Mouse (Mus musculus): ENCODE data around the gene 4921501E09Rik. TPM values are rescaled to one million over a fixed set of nuclear protein-coding genes. Genes with fewer than 3 reads are reported as not detected.
A peak's percentile ranks its signal among the peaks of the same experiment; 100 is the strongest.

4921501E09Rik gene
- polyA plus RNA-seq (2015; fragmentation: Nextera tagmentation; extraction: Ambion mirVana), result not detected in 2 replicates

DNA sequence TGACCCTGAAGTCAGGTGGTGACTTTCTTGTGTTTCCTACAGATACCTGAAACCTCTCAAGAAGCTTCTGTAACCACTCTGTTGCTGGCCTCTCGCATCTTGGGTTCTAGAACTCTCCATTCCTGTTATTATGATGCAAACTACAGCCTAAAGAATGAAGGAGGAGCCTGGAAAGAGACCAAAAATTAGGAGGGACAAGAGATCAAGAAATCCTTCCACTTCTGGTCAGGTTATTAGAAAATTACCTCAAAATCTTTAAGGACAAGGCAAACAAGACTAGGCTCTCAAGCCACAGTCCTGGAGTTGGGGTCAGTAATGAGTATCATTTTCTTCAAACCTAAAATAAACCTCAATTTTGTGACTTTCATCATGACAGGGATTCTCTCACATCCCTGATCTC lies at the start of gene 4921501E09Rik:
4921501E09Rik (minus strand) TSS at position 101 of the 400 bp plus-strand sequence.
- Histone ChIP-seq H3K27ac (no peak within 1 kb of the TSS), H3K36me3 (ENCODE audit: insufficient read depth, low read length) (no peaks in the 10 kb centered on the region), H3K27me3 (ENCODE audit: insufficient read depth, low read length) (no peaks in the 10 kb centered on the region), H3K4me3 (replicated peaks; ENCODE audit: low read depth, low read length) (no peak within 1 kb of the TSS), H3K9me3 (replicated peaks; ENCODE audit: low read length) (no peaks in the 10 kb centered on the region), H3K4me1 (replicated peaks; ENCODE audit: insufficient read depth, low read length) (no peaks in the 10 kb centered on the region), H3K4me2 (ENCODE audit: low read length) (no peak within 1 kb of the TSS), H3K9ac (ENCODE audit: low read depth, low read length) (no peak within 1 kb of the TSS)
- WGBS, result 51% methylated on average over 1 of the region's 1 CpGs
- no peak for DNase-seq (ENCODE audit: low spot score)
- no peak for ATAC-seq (replicated peaks; ENCODE audit: low FRiP score, low read depth)
- TF ChIP-seq CTCF (IDR thresholded peaks at IDR 0.05; ENCODE audit: low read depth), result no peak

DNA sequence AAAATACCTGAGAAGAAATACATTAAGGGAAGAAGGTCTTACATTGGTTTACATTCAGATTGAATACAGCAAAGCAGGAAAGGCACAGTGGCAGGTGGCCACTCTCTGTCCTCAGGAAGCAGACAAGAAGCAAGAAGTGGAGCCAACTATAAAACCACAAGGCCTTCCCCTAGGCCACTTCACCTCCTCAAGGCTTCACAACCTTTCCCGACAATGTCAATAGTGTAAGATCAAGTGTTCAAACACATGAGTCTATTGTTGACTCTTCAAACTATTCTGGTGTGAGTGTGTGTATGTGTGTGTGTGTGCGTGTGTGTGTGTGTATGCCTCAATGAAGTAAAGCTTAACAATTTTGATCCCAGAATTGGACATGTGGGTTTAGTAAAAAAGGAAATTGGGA lies 29.5 kb upstream of the 4921501E09Rik start:
- Histone ChIP-seq H3K4me1 (replicated peaks; ENCODE audit: insufficient read depth, low read length) (peaks cover 8% of the 10 kb centered on the region), H3K36me3 (ENCODE audit: insufficient read depth, low read length) (no peaks in the 10 kb centered on the region), H3K4me3 (replicated peaks; ENCODE audit: low read depth, low read length) (no peak overlapping the region), H3K4me2 (ENCODE audit: low read length) (no peak overlapping the region), H3K9ac (ENCODE audit: low read depth, low read length) (no peak overlapping the region), H3K9me3 (replicated peaks; ENCODE audit: low read length) (no peaks in the 10 kb centered on the region), H3K27ac (no peak overlapping the region), H3K27me3 (ENCODE audit: insufficient read depth, low read length) (no peaks in the 10 kb centered on the region)
- 87% methylated on average over 2 of the region's 2 CpGs for WGBS
- ATAC-seq (replicated peaks; ENCODE audit: low FRiP score, low read depth) (no peak), DNase-seq (ENCODE audit: low spot score) (no peak)
- no peak for TF ChIP-seq CTCF (IDR thresholded peaks at IDR 0.05; ENCODE audit: low read depth)

DNA sequence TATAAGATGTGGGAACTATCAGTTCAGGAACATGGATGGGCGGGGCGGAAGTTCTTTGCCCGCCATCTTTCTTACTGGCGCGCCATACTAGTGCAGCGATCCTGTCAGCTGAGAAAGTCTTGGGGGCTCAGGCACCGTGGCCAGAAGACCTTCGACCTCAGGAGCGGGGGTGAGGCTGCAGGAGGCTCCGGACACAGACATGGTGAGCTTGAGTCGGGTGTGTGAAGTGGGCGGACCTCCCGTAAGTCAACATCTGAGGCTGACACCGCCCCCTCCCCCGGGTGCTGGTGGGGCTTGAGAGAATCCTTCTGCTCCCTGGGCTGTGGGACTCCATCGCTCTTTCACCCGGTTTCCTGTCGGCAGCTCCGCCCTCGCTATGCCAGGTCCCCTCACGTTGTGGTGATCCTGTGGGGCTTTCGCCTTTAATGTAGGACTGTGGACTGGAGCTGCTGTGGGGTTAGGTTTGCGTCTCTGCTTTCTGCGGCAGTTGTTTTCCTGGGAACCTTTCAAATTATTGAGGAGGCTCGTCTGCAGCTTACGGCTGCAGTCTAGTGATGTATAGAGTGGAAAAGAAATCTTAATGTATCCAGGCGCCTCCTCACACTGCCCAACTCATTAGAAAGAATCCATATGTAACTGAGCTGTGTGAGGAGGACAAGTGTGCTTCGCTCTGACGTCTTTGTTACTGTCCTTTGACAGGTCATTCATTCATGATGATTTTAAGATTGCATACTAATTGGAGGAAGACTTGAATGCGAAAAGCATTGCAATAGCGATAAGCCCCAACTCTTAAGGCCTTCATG lies 24.7 kb upstream of the 4921501E09Rik start:
- DNase-seq (ENCODE audit: low spot score) (peak; percentile 93), ATAC-seq (replicated peaks; ENCODE audit: low FRiP score, low read depth) (peak; percentile 88)
- H3K36me3 ChIP-seq (ENCODE audit: insufficient read depth, low read length), result no peaks in the 10 kb centered on the region
- H3K27ac ChIP-seq, result peak overlapping the region; percentile 97
- H3K4me3 ChIP-seq (replicated peaks; ENCODE audit: low read depth, low read length), result peak overlapping the region; percentile 64
- WGBS, result 2% methylated on average over 31 of the region's 31 CpGs
- TF ChIP-seq CTCF (IDR thresholded peaks at IDR 0.05; ENCODE audit: low read depth), result no peak
- peak overlapping the region; percentile 69 for H3K9ac ChIP-seq (ENCODE audit: low read depth, low read length)
- peak overlapping the region; percentile 69 for H3K4me2 ChIP-seq (ENCODE audit: low read length)
- peaks cover 11% of the 10 kb centered on the region for H3K4me1 ChIP-seq (replicated peaks; ENCODE audit: insufficient read depth, low read length)
- H3K27me3 ChIP-seq (ENCODE audit: insufficient read depth, low read length), result no peaks in the 10 kb centered on the region
- no peaks in the 10 kb centered on the region for H3K9me3 ChIP-seq (replicated peaks; ENCODE audit: low read length)

DNA sequence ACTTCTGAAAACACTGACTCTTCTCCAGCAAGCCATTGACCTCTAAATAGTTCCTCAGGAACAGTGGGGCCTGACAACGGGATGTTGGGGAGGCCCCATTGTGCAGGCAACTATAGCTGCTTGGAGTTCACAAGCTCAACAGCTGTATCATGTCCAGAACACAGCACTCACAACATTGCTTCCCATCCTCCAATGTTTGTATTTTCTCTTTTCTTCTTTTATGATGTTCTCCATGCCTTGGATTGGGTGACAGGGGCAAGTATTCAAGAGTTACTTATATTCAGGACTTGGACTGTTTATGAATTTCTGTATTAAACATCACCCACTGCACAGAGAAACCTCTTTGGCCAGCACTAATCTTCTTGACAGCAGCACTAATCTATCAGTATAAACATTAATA lies 23.8 kb upstream of the 4921501E09Rik start:
- H3K36me3 ChIP-seq (ENCODE audit: insufficient read depth, low read length), result no peaks in the 10 kb centered on the region
- H3K27ac ChIP-seq, result peak overlapping the region; percentile 97
- ATAC-seq (replicated peaks; ENCODE audit: low FRiP score, low read depth) (no peak), DNase-seq (ENCODE audit: low spot score) (peak; percentile 58)
- H3K4me2 ChIP-seq (ENCODE audit: low read length), result peak overlapping the region; percentile 69; the same call in 1 of the 2 replicates
- peaks cover 11% of the 10 kb centered on the region for H3K4me1 ChIP-seq (replicated peaks; ENCODE audit: insufficient read depth, low read length)
- no peaks in the 10 kb centered on the region for H3K9me3 ChIP-seq (replicated peaks; ENCODE audit: low read length)
- 59% methylated on average over 1 of the region's 1 CpGs for WGBS
- no peaks in the 10 kb centered on the region for H3K27me3 ChIP-seq (ENCODE audit: insufficient read depth, low read length)
- H3K4me3 ChIP-seq (replicated peaks; ENCODE audit: low read depth, low read length), result no peak overlapping the region
- TF ChIP-seq CTCF (IDR thresholded peaks at IDR 0.05; ENCODE audit: low read depth), result no peak
- H3K9ac ChIP-seq (ENCODE audit: low read depth, low read length), result no peak overlapping the region

DNA sequence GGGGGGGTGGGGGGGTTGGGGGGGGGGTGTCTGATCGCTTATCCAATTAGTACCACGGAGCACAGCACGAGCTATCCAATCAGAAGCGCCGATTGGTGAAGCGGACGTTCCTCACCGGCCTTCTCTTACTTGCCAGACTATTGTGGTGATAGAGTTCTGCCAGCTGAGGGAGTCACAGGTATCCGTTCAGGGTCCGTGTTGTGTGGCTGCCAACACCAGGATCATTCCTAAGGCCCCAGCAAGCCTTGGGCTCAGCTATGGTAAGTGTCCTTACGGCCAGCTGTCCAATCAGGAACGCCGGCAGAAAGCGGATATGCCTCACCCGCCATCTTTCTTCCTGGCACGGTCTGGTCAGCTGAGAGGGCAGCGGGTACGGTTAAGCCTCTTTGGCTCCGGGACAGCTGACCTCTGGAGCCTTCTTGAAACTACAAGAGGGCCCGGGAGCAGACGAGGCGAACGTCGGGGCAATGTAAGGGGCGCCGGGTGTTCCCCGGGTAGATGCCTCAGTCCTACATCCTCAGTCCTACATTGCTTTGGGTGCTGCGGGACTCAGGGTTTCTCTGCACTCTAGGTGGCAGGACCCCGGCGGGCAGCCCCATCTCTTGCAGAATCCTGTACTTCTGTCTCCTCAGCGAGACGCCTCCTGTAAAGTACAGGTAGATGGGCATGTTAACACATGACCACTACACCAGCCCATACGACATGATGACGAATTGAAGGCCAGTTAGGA lies 21.5 kb upstream of the 4921501E09Rik start, which contains the start of gene Zfp563:
Zfp563 (plus strand) TSS at position 91 of the 730 bp plus-strand sequence.
- Histone ChIP-seq H3K9ac (ENCODE audit: low read depth, low read length) (peak within 1 kb of the TSS; percentile 69), H3K4me3 (replicated peaks; ENCODE audit: low read depth, low read length) (peak within 1 kb of the TSS; percentile 63), H3K4me1 (replicated peaks; ENCODE audit: insufficient read depth, low read length) (peaks cover 11% of the 10 kb centered on the region), H3K36me3 (ENCODE audit: insufficient read depth, low read length) (no peaks in the 10 kb centered on the region), H3K9me3 (replicated peaks; ENCODE audit: low read length) (no peaks in the 10 kb centered on the region), H3K4me2 (ENCODE audit: low read length) (peak within 1 kb of the TSS; percentile 79), H3K27me3 (ENCODE audit: insufficient read depth, low read length) (no peaks in the 10 kb centered on the region), H3K27ac (peak within 1 kb of the TSS; percentile 94)
- WGBS, result 4% methylated on average over 34 of the region's 34 CpGs
- peak; percentile 90 for ATAC-seq (replicated peaks; ENCODE audit: low FRiP score, low read depth)
- DNase-seq (ENCODE audit: low spot score), result peak; percentile 96
- TF ChIP-seq CTCF (IDR thresholded peaks at IDR 0.05; ENCODE audit: low read depth), result peak; percentile 25; the same call in 1 of the 2 replicates

DNA sequence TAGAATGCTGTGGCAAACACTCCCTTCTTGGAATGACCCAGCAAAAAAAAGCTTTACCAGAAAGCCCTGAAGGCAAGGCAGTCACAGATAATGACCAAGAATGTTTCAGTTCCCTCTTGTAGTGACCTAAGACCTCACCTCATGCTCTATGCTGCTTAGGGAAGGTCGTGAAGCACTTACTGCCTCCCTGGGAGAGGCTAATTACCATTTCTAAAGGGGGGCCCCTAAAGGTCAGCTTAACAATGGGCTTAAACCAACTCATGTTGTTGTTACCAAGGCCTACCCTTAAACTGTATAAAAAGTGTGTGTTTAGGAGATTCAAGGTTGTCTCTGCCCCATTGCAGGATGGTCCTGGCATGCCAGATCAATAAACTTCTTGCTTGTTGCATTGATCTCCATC lies 4.9 kb downstream of the 4921501E09Rik start:
- TF ChIP-seq CTCF (IDR thresholded peaks at IDR 0.05; ENCODE audit: low read depth), result no peak
- 0% methylated on average over 1 of the region's 1 CpGs for WGBS
- no peaks in the 10 kb centered on the region for H3K27me3 ChIP-seq (ENCODE audit: insufficient read depth, low read length)
- no peaks in the 10 kb centered on the region for H3K4me1 ChIP-seq (replicated peaks; ENCODE audit: insufficient read depth, low read length)
- H3K36me3 ChIP-seq (ENCODE audit: insufficient read depth, low read length), result no peaks in the 10 kb centered on the region
- no peaks in the 10 kb centered on the region for H3K9me3 ChIP-seq (replicated peaks; ENCODE audit: low read length)
- no peak overlapping the region for H3K9ac ChIP-seq (ENCODE audit: low read depth, low read length)
- H3K27ac ChIP-seq, result no peak overlapping the region
- H3K4me2 ChIP-seq (ENCODE audit: low read length), result no peak overlapping the region
- no peak overlapping the region for H3K4me3 ChIP-seq (replicated peaks; ENCODE audit: low read depth, low read length)
- DNase-seq (ENCODE audit: low spot score), result no peak
- no peak for ATAC-seq (replicated peaks; ENCODE audit: low FRiP score, low read depth)

Data from kidney, postnatal 0 days (tissue).